ENCODE assay signal across 22 mouse cellular contexts in genomic region chr7:24525686-24526420, GRCm38 (mm10). TPM values are rescaled to one million over a fixed set of nuclear protein-coding genes. Genes with fewer than 3 reads are reported as not detected.
DNase-seq lines count a peak whose midpoint lies in the region; ATAC-seq and TF ChIP-seq lines count a peak whose summit lies in the region.
"Had no signal": no experiment of that assay in that cellular context is flagged by ENCODE, and none has a peak within 500 bp of the region (broad histone marks: within the 10 kb centered on the region; RNA-seq: fewer than 3 reads in every experiment).

No protein-coding gene starts in this region.

- no peaks in the 10 kb centered on the region for H3K9me3 ChIP-seq in limb, embryonic 14.5 days (ENCODE audit: control insufficient read depth, low read length)
- H3K9me3 ChIP-seq: hindbrain, embryonic 13.5 days; intestine, embryonic 15.5 days; liver, embryonic 15.5 days; megakaryocyte, embryonic 14.5 days; neural tube, embryonic 13.5 days; stomach, embryonic 15.5 days had no signal

- H3K27ac ChIP-seq in limb, embryonic 14.5 days (replicated peaks; ENCODE audit: low read depth, low read length), result peak overlapping the region; percentile 19; the same call in 1 of the 2 replicates
- H3K27ac ChIP-seq: intestine, embryonic 15.5 days; liver, embryonic 15.5 days; stomach, embryonic 15.5 days had no signal

- WGBS in limb, embryonic 14.5 days, result 71% methylated on average over 12 of the region's 12 CpGs

- H3K4me1 ChIP-seq in limb, embryonic 14.5 days (ENCODE audit: control insufficient read depth, insufficient read depth, low read length), result peaks cover 7% of the 10 kb centered on the region

- no peak for TF ChIP-seq POLR2A in limb, embryonic 14.5 days (IDR thresholded peaks at IDR 0.05; ENCODE audit: borderline replicate concordance, extremely low read depth, insufficient read depth, insufficient read length)

- no peak overlapping the region for H3K4me2 ChIP-seq in limb, embryonic 14.5 days (replicated peaks; ENCODE audit: low read depth, low read length, severe bottlenecking)
- H3K4me2 ChIP-seq: heart, embryonic 11.5 days; hindbrain, embryonic 13.5 days; intestine, embryonic 15.5 days; liver, embryonic 15.5 days; neural tube, embryonic 13.5 days; stomach, embryonic 15.5 days had no signal

- no peaks in the 10 kb centered on the region for H3K36me3 ChIP-seq in limb, embryonic 14.5 days (ENCODE audit: control insufficient read depth, insufficient read depth, low read length)
- H3K36me3 ChIP-seq: intestine, embryonic 15.5 days; liver, embryonic 15.5 days; stomach, embryonic 15.5 days had no signal

- peak; percentile 81 for DNase-seq in cerebellum, adult 11-12 months
- DNase-seq in lung, postnatal 10 days, result peak; percentile 6
- no peak for DNase-seq in lung, adult 18-20 months
- peak; percentile 81 for DNase-seq in cerebellum, adult 9-11 months
- no peak for DNase-seq in limb, embryonic 14.5 days (ENCODE audit: low spot score)
- DNase-seq in thymus, postnatal 36 days, result no peak
- DNase-seq in gastrocnemius, adult 18-20 months (ENCODE audit: low spot score), result no peak
- DNase-seq: adrenal gland, postnatal 14 days; heart, postnatal 14 days; kidney, postnatal 4 days; lung, postnatal 14 days; thymus, adult 2 months had no signal

- no peaks in the 10 kb centered on the region for H3K27me3 ChIP-seq in limb, embryonic 14.5 days (ENCODE audit: control insufficient read depth, insufficient read depth, low read length)
- H3K27me3 ChIP-seq: CH12.LX; intestine, embryonic 15.5 days; liver, embryonic 15.5 days; neural tube, embryonic 13.5 days; stomach, embryonic 15.5 days had no signal

- H3K9ac ChIP-seq in limb, embryonic 14.5 days (ENCODE audit: low read depth, low read length, severe bottlenecking), result no peak overlapping the region
- H3K9ac ChIP-seq: hindbrain, embryonic 13.5 days; intestine, embryonic 15.5 days; liver, embryonic 15.5 days; neural tube, embryonic 13.5 days; stomach, embryonic 15.5 days had no signal

- no peak overlapping the region for H3K4me3 ChIP-seq in limb, embryonic 14.5 days (replicated peaks; ENCODE audit: low read length)
- H3K4me3 ChIP-seq: hindbrain, embryonic 13.5 days; intestine, embryonic 15.5 days; liver, embryonic 15.5 days; neural tube, embryonic 13.5 days; stomach, embryonic 15.5 days had no signal

- ATAC-seq in cerebellum, adult (ENCODE audit: insufficient number of reproducible peaks, low FRiP score, low TSS enrichment), result no peak
- no peak for ATAC-seq in limb, embryonic 14.5 days (ENCODE audit: low FRiP score, low read depth)
- ATAC-seq: intestine, embryonic 15.5 days had no signal

RNA-seq across cellular contexts. Expression of gene Irgq, which starts 4.6 kb away (rescaled TPM):
- polyA plus RNA-seq in limb, embryonic 14.5 days (2012; rRNA removed), result 16.3 and 21.9 TPM in 2 replicates
- 10.7 TPM in 2 replicates for polyA plus RNA-seq in limb, embryonic 14.5 days (2014; fragmentation: Nextera tagmentation; extraction: Ambion mirVana)
- total RNA-seq in gastrocnemius, adult 18-20 months (2021), result 10 to 100 TPM; 11.5 to 16.2 TPM

RNA-seq across cellular contexts. Expression of gene AC161166.1, which starts 13.6 kb away (rescaled TPM):
- polyA plus RNA-seq in limb, embryonic 14.5 days (2012; rRNA removed), result not detected in 2 replicates
- polyA plus RNA-seq in limb, embryonic 14.5 days (2014; fragmentation: Nextera tagmentation; extraction: Ambion mirVana), result 0.19 TPM in 1 of 2 replicates, not detected in the other
- total RNA-seq in gastrocnemius, adult 18-20 months (2021), result not detected
- total RNA-seq: adrenal gland, postnatal 14 days; gastrocnemius, postnatal 4 days; heart, postnatal 14 days had no signal
- polyA plus RNA-seq: liver, embryonic 15.5 days had no signal

RNA-seq across cellular contexts. Expression of gene Zfp428, which starts 19.0 kb away (rescaled TPM):
- polyA plus RNA-seq in limb, embryonic 14.5 days (2012; rRNA removed), result 67.8 and 77.5 TPM in 2 replicates
- polyA plus RNA-seq in limb, embryonic 14.5 days (2014; fragmentation: Nextera tagmentation; extraction: Ambion mirVana), result 29.6 and 33.3 TPM in 2 replicates
- 1 to 10 TPM; 4.1 to 4.5 TPM for total RNA-seq in gastrocnemius, adult 18-20 months (2021)

RNA-seq across cellular contexts. Expression of gene Pinlyp, which starts 20.1 kb away (rescaled TPM):
- 0.35 and 0.51 TPM in 2 replicates for polyA plus RNA-seq in limb, embryonic 14.5 days (2012; rRNA removed)
- polyA plus RNA-seq in limb, embryonic 14.5 days (2014; fragmentation: Nextera tagmentation; extraction: Ambion mirVana), result 1.7 and 2.0 TPM in 2 replicates
- not detected for total RNA-seq in gastrocnemius, adult 18-20 months (2021)
- total RNA-seq: adrenal gland, postnatal 14 days; gastrocnemius, postnatal 4 days; heart, postnatal 14 days had no signal
- polyA plus RNA-seq: heart, embryonic 11.5 days; hindbrain, embryonic 13.5 days; intestine, embryonic 15.5 days; liver, embryonic 15.5 days; neural tube, embryonic 13.5 days had no signal

RNA-seq across cellular contexts. Expression of gene Xrcc1, which starts 20.2 kb away (rescaled TPM):
- polyA plus RNA-seq in limb, embryonic 14.5 days (2012; rRNA removed), result 133 and 155 TPM in 2 replicates
- polyA plus RNA-seq in limb, embryonic 14.5 days (2014; fragmentation: Nextera tagmentation; extraction: Ambion mirVana), result 103 and 106 TPM in 2 replicates
- 10 to 100 TPM; 16.5 to 20.1 TPM for total RNA-seq in gastrocnemius, adult 18-20 months (2021)

Comparison
In these comparisons a context has a peak if more than half of its experiments do, and no peak if none do; other contexts are left out.
1. DNase-seq: peak in cerebellum, adult 11-12 months (single experiment), lung, postnatal 10 days (single experiment) and cerebellum, adult 9-11 months (single experiment); none in lung, adult 18-20 months (0 of 2), limb, embryonic 14.5 days (single experiment), thymus, postnatal 36 days (0 of 2) and gastrocnemius, adult 18-20 months (single experiment).